Mouse (Mus musculus) c-Kit-positive CD71-positive TER-119-positive erythroid progenitor cells, embryonic 14.5 days (primary cell): ENCODE results near the gene Ccdc141.

Experiments used
- DNase-seq: peaks from one replicate; pipeline ENCODE4 v3.0.0-alpha.2; 2013; ENCODE audit warnings: low spot score

Ccdc141 gene

DNA sequence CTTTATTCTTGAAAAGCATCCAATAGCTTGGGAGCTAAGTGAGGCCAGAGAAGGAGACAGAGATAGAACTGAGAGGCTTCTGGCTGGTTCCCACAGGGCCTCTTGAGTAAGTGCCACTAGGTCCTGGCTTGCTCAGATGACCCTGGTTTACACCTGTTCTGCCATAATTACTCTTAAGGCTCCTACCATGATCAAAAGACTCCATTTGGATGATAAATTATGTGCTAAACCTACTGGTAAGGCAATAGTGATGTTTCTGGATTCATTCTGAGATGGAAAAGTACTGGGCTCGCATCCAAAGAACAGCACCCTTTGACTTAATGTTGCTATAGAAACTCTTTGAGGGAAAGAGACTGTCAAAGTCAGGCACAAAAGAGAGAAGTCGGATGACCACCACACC lies 3.9 kb upstream of the Ccdc141 start:
- no peak for DNase-seq

GRCm38 (mm10) chr2:77173821-77174220 lies 3.4 kb upstream of the Ccdc141 start:
- DNase-seq = no peak

DNA sequence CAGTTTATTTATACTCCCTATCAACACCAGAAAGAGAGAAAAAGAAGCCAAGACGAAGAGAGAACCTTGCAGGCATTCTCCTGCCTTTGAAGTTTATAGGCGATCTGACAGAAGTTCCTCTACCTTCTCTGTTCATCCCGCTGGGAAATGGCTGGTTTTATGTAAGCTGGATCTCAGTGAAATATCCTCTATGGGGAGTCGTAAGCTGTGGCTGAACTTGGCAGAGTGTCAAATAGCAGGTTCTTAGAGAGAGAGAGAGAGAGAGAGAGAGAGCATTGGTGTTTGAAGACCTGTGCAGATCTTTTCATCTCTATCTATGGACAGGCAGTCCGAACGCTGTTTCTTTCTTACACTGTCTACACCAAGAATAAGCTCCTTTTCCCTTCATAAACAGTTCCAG lies 2.9 kb upstream of the Ccdc141 start:
- DNase-seq = no peak

DNA sequence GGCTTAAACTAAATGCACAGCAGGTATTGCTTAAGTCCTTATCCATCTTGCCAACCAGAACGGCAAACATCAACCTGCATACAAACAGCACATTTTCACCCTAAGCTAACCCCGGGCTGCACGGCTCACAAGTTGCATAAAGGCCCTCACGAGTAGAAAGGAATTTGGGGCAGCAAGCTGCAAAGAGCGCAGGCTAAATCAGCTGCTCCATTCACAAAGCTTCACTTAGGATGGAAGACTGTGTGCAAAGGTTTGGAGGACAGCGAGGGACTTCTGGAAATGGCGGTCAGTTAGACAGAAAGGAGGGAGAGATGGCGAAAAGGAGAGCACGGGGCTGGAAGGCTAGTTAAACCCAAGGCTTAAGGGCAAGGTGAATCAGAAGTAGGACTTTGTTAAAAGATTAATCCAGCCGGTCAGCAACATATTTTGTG lies 1.8 kb upstream of the Ccdc141 start:
- DNase-seq = no peak

- DNase-seq = no peak
These were observed 1.2 kb upstream of the Ccdc141 start for GRCm38 (mm10) chr2:77171444-77172240.

- DNase-seq = no peak
These were observed 362 bp downstream of the Ccdc141 start for GRCm38 (mm10) chr2:77169916-77170632.

DNA sequence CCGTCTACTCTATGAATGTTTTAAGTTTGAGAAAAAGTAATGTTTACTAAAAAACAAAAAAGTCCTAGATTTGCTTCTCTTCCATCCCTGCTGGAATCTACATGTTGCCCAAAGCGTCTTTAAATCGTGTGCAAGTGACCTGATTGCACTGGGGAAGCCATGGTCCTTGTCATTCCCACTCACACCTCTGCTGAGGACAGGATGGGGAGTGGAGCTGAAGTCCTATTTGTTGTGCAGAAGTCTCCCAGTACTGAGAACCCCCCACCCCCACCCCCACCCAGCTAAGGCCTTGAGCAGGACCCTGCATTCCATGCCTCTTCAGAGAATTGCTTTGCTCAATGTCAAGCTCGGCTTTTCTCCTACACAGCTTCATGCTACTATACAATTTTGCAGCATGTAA lies 1.2 kb downstream of the Ccdc141 start:
- no peak for DNase-seq

GRCm38 (mm10) chr2:77168781-77169180 lies 1.7 kb downstream of the Ccdc141 start:
- DNase-seq = no peak

DNA sequence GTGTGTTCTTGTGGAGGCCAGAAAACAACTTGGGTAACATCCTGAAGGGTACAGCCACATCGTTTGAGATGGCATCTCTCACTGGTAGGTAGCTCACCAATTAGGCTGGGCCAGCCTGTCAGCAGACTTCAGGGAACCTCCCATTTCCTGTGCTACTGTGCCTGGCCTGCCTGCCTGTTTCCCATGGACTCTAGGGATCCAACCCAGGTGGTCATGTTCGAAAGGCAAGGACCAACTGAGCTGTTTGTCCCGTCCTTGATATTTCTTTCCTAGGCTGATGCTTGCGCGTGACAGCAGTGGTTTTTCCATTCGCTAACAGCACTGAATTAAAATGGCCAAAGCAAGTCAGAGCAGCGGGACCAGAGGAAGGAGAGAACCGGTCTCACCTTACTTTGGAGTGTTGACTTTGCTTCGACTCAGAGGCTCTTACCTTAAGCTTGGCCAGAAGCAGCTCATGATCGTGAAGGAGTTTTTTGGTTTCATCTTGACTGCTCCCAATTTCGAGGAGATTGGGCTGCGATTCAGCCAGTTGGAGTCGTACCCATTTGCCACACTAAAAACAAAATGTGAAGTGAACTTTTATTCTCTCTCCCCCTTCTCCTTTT lies 2.3 kb downstream of the Ccdc141 start:
- no peak for DNase-seq

- no peak for DNase-seq
These were observed 4.1 kb downstream of the Ccdc141 start for GRCm38 (mm10) chr2:77166366-77166765.

GRCm38 (mm10) chr2:77164662-77165061 lies 5.8 kb downstream of the Ccdc141 start:
- DNase-seq = no peak

GRCm38 (mm10) chr2:77163381-77163780 lies 7.1 kb downstream of the Ccdc141 start:
- DNase-seq = no peak

DNA sequence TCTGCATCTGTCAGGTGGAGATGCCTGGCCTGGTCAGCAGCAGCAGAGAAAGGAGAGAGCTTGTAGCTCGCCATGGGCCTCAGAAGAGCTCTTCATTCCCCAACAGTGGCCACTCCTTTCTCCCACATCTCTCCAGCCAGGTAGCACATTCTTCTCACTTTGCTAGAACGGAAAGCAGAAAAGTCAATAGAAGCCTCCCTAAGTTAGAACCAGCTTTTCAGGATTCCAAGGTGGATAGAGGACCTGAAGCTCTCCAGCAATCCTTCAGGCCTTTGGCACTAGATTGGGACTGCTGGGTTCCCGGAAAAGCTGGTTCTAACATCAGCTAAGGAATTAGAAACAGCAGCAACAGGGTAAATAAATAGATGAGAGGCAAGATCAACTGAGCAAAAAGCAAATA lies 8.3 kb downstream of the Ccdc141 start:
- DNase-seq = no peak

DNA sequence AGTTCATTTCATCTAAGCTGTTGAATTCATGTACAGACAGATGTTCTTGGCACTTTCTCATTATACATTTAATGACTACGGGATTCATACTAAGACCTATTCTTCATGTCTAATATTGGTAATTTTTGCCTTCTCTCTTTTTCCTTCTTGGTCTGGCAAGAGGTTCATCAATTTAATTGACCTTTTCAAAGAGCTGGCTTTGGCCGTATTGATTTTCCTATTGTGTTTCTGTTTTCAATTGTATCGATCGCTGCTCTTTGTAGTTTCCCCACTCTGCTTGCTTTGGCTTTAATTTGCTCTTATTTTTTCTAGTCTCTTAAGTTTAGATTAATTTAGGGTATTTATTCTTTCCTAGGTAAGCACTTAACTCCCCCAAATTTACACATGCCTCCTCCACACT lies 12.9 kb downstream of the Ccdc141 start:
- no peak for DNase-seq

DNA sequence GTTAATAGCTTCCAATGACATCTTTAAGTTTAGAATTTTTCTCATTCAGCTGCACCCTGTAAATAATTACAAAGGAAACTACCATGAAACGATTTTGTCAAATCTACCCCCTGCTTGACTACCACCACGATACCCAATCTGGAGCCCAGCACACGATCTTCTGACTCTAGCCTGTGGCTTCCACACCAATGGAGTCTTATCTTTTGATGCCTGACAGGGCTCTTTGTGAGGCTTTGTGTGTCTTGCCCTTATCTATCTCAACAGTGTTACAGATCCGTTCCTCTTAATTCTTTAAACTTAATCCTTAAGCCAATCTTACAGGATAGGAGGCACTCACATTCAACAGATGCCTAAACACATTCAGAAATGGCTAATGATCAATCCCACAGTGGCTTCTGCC lies 16.4 kb downstream of the Ccdc141 start:
- no peak for DNase-seq

DNA sequence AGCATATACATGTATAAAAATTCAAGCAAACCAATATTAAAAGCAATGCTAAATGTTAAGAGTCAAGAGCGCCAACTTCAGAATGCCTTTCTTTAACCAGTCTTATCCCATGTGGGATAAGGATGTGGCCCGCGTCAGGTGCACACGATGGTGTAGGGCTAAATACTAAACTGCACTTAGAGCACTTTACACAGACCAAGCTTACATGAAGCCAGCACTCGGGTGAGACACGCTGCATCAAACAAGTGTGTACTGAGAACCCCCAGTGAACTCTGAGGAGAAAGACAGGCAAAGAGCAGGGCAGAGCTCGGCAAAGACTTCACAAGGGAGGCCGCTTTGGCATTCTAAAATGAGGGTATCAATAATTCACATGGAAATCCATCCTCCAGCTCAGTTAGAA lies 19.2 kb downstream of the Ccdc141 start:
- DNase-seq = no peak

DNA sequence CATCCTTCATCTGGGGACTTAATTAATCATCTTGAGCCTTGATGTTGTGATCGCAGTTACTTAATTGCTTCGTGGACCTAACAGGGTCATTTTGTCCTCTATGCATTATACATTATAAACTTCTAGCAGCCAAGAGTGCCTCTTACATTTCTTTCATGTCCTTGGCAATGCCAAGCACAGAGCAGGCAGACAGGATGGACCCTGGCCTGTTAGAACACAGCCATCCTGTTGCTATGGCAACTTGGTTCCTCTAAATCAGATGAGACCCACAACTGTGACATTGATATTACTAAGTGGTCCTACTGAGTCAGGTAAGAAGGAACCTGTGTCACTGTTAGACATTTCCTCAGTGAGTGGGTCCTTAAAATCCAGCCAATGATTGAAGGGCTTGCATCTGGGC lies 20.9 kb downstream of the Ccdc141 start:
- no peak for DNase-seq

GRCm38 (mm10) chr2:77148215-77148614 lies 22.2 kb downstream of the Ccdc141 start:
- DNase-seq = no peak

DNA sequence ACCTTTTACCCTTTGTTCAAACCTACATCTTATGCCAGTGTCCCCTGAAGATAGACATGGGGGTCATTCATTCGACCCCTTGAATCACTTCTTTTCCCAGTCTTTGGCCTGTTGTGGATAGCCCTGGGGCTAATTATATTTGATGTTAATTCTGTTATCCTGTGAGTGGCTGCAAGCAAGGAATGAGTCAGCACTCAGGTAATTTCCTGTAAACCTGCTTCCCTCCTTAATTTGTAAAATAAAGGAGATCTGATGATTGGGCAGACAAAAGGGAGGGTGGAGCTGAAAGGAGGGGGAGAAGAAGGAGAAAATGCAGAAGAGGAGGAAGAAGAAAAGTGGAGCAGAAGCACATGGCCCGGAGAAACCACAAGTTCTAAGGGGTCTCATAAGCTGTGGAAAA lies 23.5 kb downstream of the Ccdc141 start:
- DNase-seq = no peak

GRCm38 (mm10) chr2:77146291-77146690 lies 24.1 kb downstream of the Ccdc141 start:
- no peak for DNase-seq

GRCm38 (mm10) chr2:77143536-77143935 lies 26.9 kb downstream of the Ccdc141 start:
- no peak for DNase-seq

DNA sequence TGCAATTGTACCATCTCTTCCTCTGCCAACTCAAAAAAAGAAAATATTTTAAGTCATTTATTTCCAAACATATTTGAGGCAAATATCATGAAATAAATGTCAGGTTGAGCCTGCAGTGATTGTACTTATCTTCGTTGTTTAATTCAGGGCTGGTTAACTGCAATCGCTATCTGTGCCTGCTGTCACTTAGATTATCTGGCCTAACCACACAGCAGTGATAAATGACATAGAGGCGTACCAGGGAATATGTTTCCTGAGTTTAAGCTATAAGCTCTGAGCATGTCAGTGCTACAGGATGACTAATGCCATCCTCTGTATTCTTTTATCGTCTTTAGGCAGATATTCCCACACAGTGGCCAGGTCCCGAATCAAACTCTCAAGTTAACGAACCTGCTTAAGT lies 31.6 kb downstream of the Ccdc141 start:
- DNase-seq = no peak

GRCm38 (mm10) chr2:77134906-77135305 lies 35.5 kb downstream of the Ccdc141 start:
- no peak for DNase-seq
